Mouse (Mus musculus) embryonic fibroblast, embryonic 13.5 days (primary cell): ENCODE measurements around the gene Cdc42bpa.

Experiments used
- CTCF ChIP-seq: IDR thresholded peaks from 2 replicates; pipeline ENCODE4 v1.5.1; 2011; ENCODE audit warnings: mild to moderate bottlenecking, control low read depth, low read length, moderate library complexity, borderline replicate concordance; ENCODE audit not compliant: insufficient read depth
- POLR2A ChIP-seq: IDR thresholded peaks from 2 replicates; pipeline ENCODE4 v1.6.1; 2011; ENCODE audit warnings: low read depth, mild to moderate bottlenecking, control low read depth, low read length, moderate library complexity

DNA sequence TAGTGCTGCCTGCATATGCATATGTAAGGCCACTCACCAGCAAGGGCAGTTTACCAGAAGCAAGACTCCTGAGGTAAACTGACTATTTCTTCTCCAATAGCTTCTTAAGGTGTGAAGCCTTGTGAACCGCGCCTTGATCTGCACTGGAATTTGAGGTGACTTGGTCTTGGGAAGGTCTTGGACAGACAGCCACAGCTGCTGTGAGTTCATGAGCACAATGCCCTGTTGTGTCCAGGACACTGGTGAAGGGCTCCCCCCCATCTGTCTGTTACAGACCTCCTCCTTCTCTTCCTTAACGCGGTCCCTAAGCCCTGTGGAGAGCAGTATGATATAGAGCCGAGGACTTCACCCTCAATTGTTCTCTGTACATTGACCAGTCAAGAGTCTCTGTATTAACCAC lies 138.2 kb downstream of the Cdc42bpa start:
- TF ChIP-seq CTCF (no peak), POLR2A (no peak)
